Mouse (Mus musculus): ENCODE results near the gene Srsf10. TPM values are rescaled to one million over a fixed set of nuclear protein-coding genes. Genes with fewer than 3 reads are reported as not detected.

Gene Srsf10
- polyA plus RNA-seq, 1 experiment = 37.2 TPM

- Histone ChIP-seq H3K79me3 (ENCODE audit: low read depth) (no peaks in the 10 kb centered on the region), H3K4me3 (ENCODE audit: insufficient read depth, poor library complexity, severe bottlenecking) (no peak overlapping the region), H3K27me3 (ENCODE audit: control insufficient read depth, insufficient read depth, insufficient read length) (no peaks in the 10 kb centered on the region), H3K36me3 (ENCODE audit: control insufficient read depth, insufficient read depth) (no peaks in the 10 kb centered on the region), H3K79me2 (ENCODE audit: control insufficient read depth, insufficient read depth) (peaks cover 4% of the 10 kb centered on the region), H3ac (ENCODE audit: control insufficient read depth, insufficient read length, low read depth) (no peak overlapping the region)
- TF ChIP-seq CTCF (IDR thresholded peaks at IDR 0.05; ENCODE audit: control insufficient read depth, insufficient read depth, insufficient read length) = no peak
- no peak for TF ChIP-seq MYOD1 (IDR thresholded peaks at IDR 0.05; ENCODE audit: control insufficient read depth, insufficient read length, low read depth)
- no peak for TF ChIP-seq CEBPB (IDR thresholded peaks at IDR 0.05; ENCODE audit: low read depth)
Observed at GRCm38 (mm10) chr4:135850411-135851095, 5.0 kb upstream of the Srsf10 start.

GRCm38 (mm10) chr4:135851942-135852341 lies 3.6 kb upstream of the Srsf10 start:
- Histone ChIP-seq H3K79me3 (ENCODE audit: low read depth) (peaks cover 6% of the 10 kb centered on the region), H3K79me2 (ENCODE audit: control insufficient read depth, insufficient read depth) (peaks cover 15% of the 10 kb centered on the region), H3K27me3 (ENCODE audit: control insufficient read depth, insufficient read depth, insufficient read length) (no peaks in the 10 kb centered on the region), H3ac (ENCODE audit: control insufficient read depth, insufficient read length, low read depth) (no peak overlapping the region), H3K36me3 (ENCODE audit: control insufficient read depth, insufficient read depth) (no peaks in the 10 kb centered on the region), H3K4me3 (ENCODE audit: insufficient read depth, poor library complexity, severe bottlenecking) (no peak overlapping the region)
- no peak for TF ChIP-seq MYOD1 (IDR thresholded peaks at IDR 0.05; ENCODE audit: control insufficient read depth, insufficient read length, low read depth)
- no peak for TF ChIP-seq FOSL1 (IDR thresholded peaks at IDR 0.05; ENCODE audit: insufficient read depth, low read length, poor library complexity, severe bottlenecking)
- TF ChIP-seq MAX (IDR thresholded peaks at IDR 0.05) = no peak
- TF ChIP-seq MYOG (IDR thresholded peaks at IDR 0.05; ENCODE audit: control insufficient read depth, extremely low read depth, insufficient read length) = no peak
- no peak for TF ChIP-seq CTCF (IDR thresholded peaks at IDR 0.05; ENCODE audit: control insufficient read depth, insufficient read depth, insufficient read length)
- no peak for TF ChIP-seq USF1 (IDR thresholded peaks at IDR 0.05; ENCODE audit: low read depth)
- TF ChIP-seq CEBPB (IDR thresholded peaks at IDR 0.05; ENCODE audit: low read depth) = no peak

GRCm38 (mm10) chr4:135853987-135854546 lies 1.5 kb upstream of the Srsf10 start:
- H3K4me3 ChIP-seq (ENCODE audit: insufficient read depth, poor library complexity, severe bottlenecking) = no peak overlapping the region
- no peak for TF ChIP-seq CTCF (IDR thresholded peaks at IDR 0.05; ENCODE audit: control insufficient read depth, insufficient read depth, insufficient read length)
- TF ChIP-seq USF1 (IDR thresholded peaks at IDR 0.05; ENCODE audit: low read depth) = no peak
- TF ChIP-seq MAX (IDR thresholded peaks at IDR 0.05) = no peak
- TF ChIP-seq CEBPB (IDR thresholded peaks at IDR 0.05; ENCODE audit: low read depth) = no peak
- no peak for TF ChIP-seq MYOG (IDR thresholded peaks at IDR 0.05; ENCODE audit: control insufficient read depth, extremely low read depth, insufficient read length)
- TF ChIP-seq MYOD1 (IDR thresholded peaks at IDR 0.05; ENCODE audit: control insufficient read depth, insufficient read length, low read depth) = no peak
- TF ChIP-seq FOSL1 (IDR thresholded peaks at IDR 0.05; ENCODE audit: insufficient read depth, low read length, poor library complexity, severe bottlenecking) = no peak

GRCm38 (mm10) chr4:135854630-135855029 lies 917 bp upstream of the Srsf10 start:
- Histone ChIP-seq H3K36me3 (ENCODE audit: control insufficient read depth, insufficient read depth) (peaks cover 23% of the 10 kb centered on the region), H3K27me3 (ENCODE audit: control insufficient read depth, insufficient read depth, insufficient read length) (no peaks in the 10 kb centered on the region), H3K79me2 (ENCODE audit: control insufficient read depth, insufficient read depth) (peaks cover 42% of the 10 kb centered on the region), H3K4me3 (ENCODE audit: insufficient read depth, poor library complexity, severe bottlenecking) (no peak overlapping the region), H3K79me3 (ENCODE audit: low read depth) (peaks cover 33% of the 10 kb centered on the region), H3ac (ENCODE audit: control insufficient read depth, insufficient read length, low read depth) (no peak overlapping the region)
- no peak for TF ChIP-seq MAX (IDR thresholded peaks at IDR 0.05)
- TF ChIP-seq MYOD1 (IDR thresholded peaks at IDR 0.05; ENCODE audit: control insufficient read depth, insufficient read length, low read depth) = no peak
- TF ChIP-seq USF1 (IDR thresholded peaks at IDR 0.05; ENCODE audit: low read depth) = no peak
- TF ChIP-seq MYOG (IDR thresholded peaks at IDR 0.05; ENCODE audit: control insufficient read depth, extremely low read depth, insufficient read length) = no peak
- TF ChIP-seq FOSL1 (IDR thresholded peaks at IDR 0.05; ENCODE audit: insufficient read depth, low read length, poor library complexity, severe bottlenecking) = no peak
- no peak for TF ChIP-seq CEBPB (IDR thresholded peaks at IDR 0.05; ENCODE audit: low read depth)
- no peak for TF ChIP-seq CTCF (IDR thresholded peaks at IDR 0.05; ENCODE audit: control insufficient read depth, insufficient read depth, insufficient read length)

More at GRCm38 (mm10) chr4:135853987-135854546, 1.5 kb upstream of the Srsf10 start:
- H3K36me3 ChIP-seq (ENCODE audit: control insufficient read depth, insufficient read depth) = peaks cover 18% of the 10 kb centered on the region
- H3K79me2 ChIP-seq (ENCODE audit: control insufficient read depth, insufficient read depth) = peaks cover 36% of the 10 kb centered on the region
- H3K27me3 ChIP-seq (ENCODE audit: control insufficient read depth, insufficient read depth, insufficient read length) = no peaks in the 10 kb centered on the region
- H3ac ChIP-seq (ENCODE audit: control insufficient read depth, insufficient read length, low read depth) = no peak overlapping the region
- peaks cover 27% of the 10 kb centered on the region for H3K79me3 ChIP-seq (ENCODE audit: low read depth)

- no peak for TF ChIP-seq CEBPB (IDR thresholded peaks at IDR 0.05; ENCODE audit: low read depth)
- TF ChIP-seq USF1 (IDR thresholded peaks at IDR 0.05; ENCODE audit: low read depth) = no peak
- no peak for TF ChIP-seq FOSL1 (IDR thresholded peaks at IDR 0.05; ENCODE audit: insufficient read depth, low read length, poor library complexity, severe bottlenecking)
- no peak for TF ChIP-seq MYOG (IDR thresholded peaks at IDR 0.05; ENCODE audit: control insufficient read depth, extremely low read depth, insufficient read length)
- TF ChIP-seq MYOD1 (IDR thresholded peaks at IDR 0.05; ENCODE audit: control insufficient read depth, insufficient read length, low read depth) = no peak
- no peak for TF ChIP-seq MAX (IDR thresholded peaks at IDR 0.05)
- peaks cover 28% of the 10 kb centered on the region for H3K36me3 ChIP-seq (ENCODE audit: control insufficient read depth, insufficient read depth)
- H3K79me3 ChIP-seq (ENCODE audit: low read depth) = peaks cover 38% of the 10 kb centered on the region
Observed at GRCm38 (mm10) chr4:135855080-135855479, 467 bp upstream of the Srsf10 start.

More at GRCm38 (mm10) chr4:135855080-135855479, 467 bp upstream of the Srsf10 start:
- peaks cover 47% of the 10 kb centered on the region for H3K79me2 ChIP-seq (ENCODE audit: control insufficient read depth, insufficient read depth)
- H3K4me3 ChIP-seq (ENCODE audit: insufficient read depth, poor library complexity, severe bottlenecking) = peak overlapping the region; percentile 96
- no peaks in the 10 kb centered on the region for H3K27me3 ChIP-seq (ENCODE audit: control insufficient read depth, insufficient read depth, insufficient read length)
- peak overlapping the region; percentile 99 for H3ac ChIP-seq (ENCODE audit: control insufficient read depth, insufficient read length, low read depth)

Measured in C2C12 (cell line).